Mouse (Mus musculus) lung, adult 2 months (tissue): Measurements from ENCODE around the gene CK137956.

Experiments used
- CTCF ChIP-seq: fragments of 200-500 bp; IDR thresholded peaks from 2 replicates; pipeline ENCODE4 v1.5.1; 2011; ENCODE audit warnings: mild to moderate bottlenecking, low read length, control low read depth; ENCODE audit not compliant: insufficient read depth
- POLR2A ChIP-seq: fragments of 200-500 bp; IDR thresholded peaks from 2 replicates; pipeline ENCODE4 v1.6.1; 2011; ENCODE audit warnings: low read depth, mild to moderate bottlenecking, control low read depth, low read length, borderline replicate concordance; ENCODE audit errors: extremely low read depth

GRCm38 (mm10) chr4:128004797-128005452, 34.2 kb upstream of the CK137956 start:
- TF ChIP-seq POLR2A (no peak), CTCF (no peak)
